Mouse (Mus musculus) liver, adult 2 months (tissue): ENCODE results near the gene Wdhd1.

Experiments used
- CTCF ChIP-seq: fragments of 200-500 bp; IDR thresholded peaks from 2 replicates; pipeline ENCODE4 v1.5.1; 2011; ENCODE audit warnings: low read depth, low read length, control low read depth
- POLR2A ChIP-seq: fragments of 200-500 bp; IDR thresholded peaks from 2 replicates; pipeline ENCODE4 v1.6.1; 2011; ENCODE audit warnings: low read length, control low read depth; ENCODE audit not compliant: insufficient read depth; ENCODE audit errors: extremely low read depth

GRCm38 (mm10) chr14:47224476-47225325, 52.0 kb downstream of the Wdhd1 start:
- peak; percentile 59 for TF ChIP-seq CTCF
- no peak for TF ChIP-seq POLR2A
